In the genomic region with DNA sequence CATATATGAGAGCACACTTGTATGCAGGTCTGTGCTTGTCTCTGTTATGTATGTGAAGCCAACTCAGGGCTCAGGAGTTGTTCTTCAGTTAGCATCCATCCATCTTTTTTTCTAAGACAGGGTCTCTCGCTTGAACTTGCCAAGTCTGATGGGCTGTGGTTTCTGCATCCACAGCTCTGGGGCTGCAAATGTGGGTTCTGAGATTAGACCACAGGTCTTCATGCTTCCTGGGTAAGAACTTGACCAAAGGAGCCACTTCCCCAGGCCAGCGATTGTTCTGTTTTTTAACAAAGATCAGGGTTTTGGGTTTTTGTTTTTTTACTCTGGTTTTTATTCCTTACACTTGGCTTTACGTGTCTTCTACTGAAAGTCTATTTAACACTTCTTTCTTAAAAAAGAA, we compare ENCODE assay signal across 19 mouse cellular contexts.
"Had no signal": no experiment of that assay in that cellular context is flagged by ENCODE, and none has a peak within 500 bp of the region (broad histone marks: within the 10 kb centered on the region; RNA-seq: fewer than 3 reads in every experiment).

No protein-coding gene starts in this region.

- H3K27me3 ChIP-seq: kidney, embryonic 15.5 days; lung, embryonic 15.5 days; midbrain, embryonic 12.5 days; midbrain, embryonic 15.5 days; neural tube, embryonic 12.5 days; neural tube, embryonic 15.5 days had no signal

- H3K27ac ChIP-seq: kidney, embryonic 15.5 days; liver, embryonic 15.5 days; lung, embryonic 15.5 days; midbrain, embryonic 12.5 days; midbrain, embryonic 15.5 days; neural tube, embryonic 12.5 days; neural tube, embryonic 15.5 days had no signal

- DNase-seq: kidney, adult 11 months; kidney, adult 8-10 months; kidney, postnatal 10 days; kidney, postnatal 36 days; lung, adult 18-20 months; lung, postnatal 10 days; lung, postnatal 4 days; right cerebral cortex, adult 18-20 months; right cerebral cortex, postnatal 14 days; right cerebral cortex, postnatal 4 days; thymus, adult 18-20 months; thymus, postnatal 36 days had no signal

- ATAC-seq: midbrain, embryonic 15.5 days had no signal

- H3K4me3 ChIP-seq: kidney, embryonic 15.5 days; liver, embryonic 15.5 days; lung, embryonic 15.5 days; midbrain, embryonic 12.5 days; midbrain, embryonic 15.5 days; neural tube, embryonic 12.5 days; neural tube, embryonic 15.5 days had no signal

- H3K36me3 ChIP-seq: kidney, embryonic 15.5 days; liver, embryonic 15.5 days; lung, embryonic 15.5 days; midbrain, embryonic 12.5 days; midbrain, embryonic 15.5 days; neural tube, embryonic 12.5 days; neural tube, embryonic 15.5 days had no signal
